Mouse (Mus musculus) stomach, postnatal 0 days (tissue): ENCODE results near the gene Zfyve26.
"Not testable (repeated sequence)": the region's sequence is repeated elsewhere in the genome, so short reads cannot be mapped to it uniquely, and the experiment has no call there.

Experiments used
- CTCF ChIP-seq: IDR thresholded peaks from 2 replicates; pipeline ENCODE4 v1.5.1; 2016; ENCODE audit warnings: antibody characterized with exemption, low read depth, mild to moderate bottlenecking, moderate library complexity
- EP300 ChIP-seq: optimal IDR thresholded peaks from 2 replicates; pipeline ENCODE3; 2016; ENCODE audit warnings: antibody characterized with exemption

GRCm38 (mm10) chr12:79322539-79322938, 26.4 kb upstream of the Zfyve26 start:
- TF ChIP-seq CTCF: peak; percentile 76
- TF ChIP-seq EP300: not testable (repeated sequence)
